Mouse (Mus musculus): ENCODE results near the gene Ndufa7.

Ndufa7 gene

GRCm38 (mm10) chr17:33824084-33824996 lies at the start of gene Ndufa7, which contains the start of gene Rps28:
Gene Ndufa7, plus strand, starts transcription at chr17:33824572.
Gene Rps28, minus strand, starts transcription at chr17:33824562.
- DNase-seq (ENCODE audit: low read depth, low spot score): peak; percentile 97

GRCm38 (mm10) chr17:33774573-33775155 lies 49.7 kb upstream of the Ndufa7 start:
- no peak for DNase-seq (ENCODE audit: low read depth, low spot score)

GRCm38 (mm10) chr17:33775287-33775686 lies 49.1 kb upstream of the Ndufa7 start:
- DNase-seq (ENCODE audit: low read depth, low spot score): no peak

DNA sequence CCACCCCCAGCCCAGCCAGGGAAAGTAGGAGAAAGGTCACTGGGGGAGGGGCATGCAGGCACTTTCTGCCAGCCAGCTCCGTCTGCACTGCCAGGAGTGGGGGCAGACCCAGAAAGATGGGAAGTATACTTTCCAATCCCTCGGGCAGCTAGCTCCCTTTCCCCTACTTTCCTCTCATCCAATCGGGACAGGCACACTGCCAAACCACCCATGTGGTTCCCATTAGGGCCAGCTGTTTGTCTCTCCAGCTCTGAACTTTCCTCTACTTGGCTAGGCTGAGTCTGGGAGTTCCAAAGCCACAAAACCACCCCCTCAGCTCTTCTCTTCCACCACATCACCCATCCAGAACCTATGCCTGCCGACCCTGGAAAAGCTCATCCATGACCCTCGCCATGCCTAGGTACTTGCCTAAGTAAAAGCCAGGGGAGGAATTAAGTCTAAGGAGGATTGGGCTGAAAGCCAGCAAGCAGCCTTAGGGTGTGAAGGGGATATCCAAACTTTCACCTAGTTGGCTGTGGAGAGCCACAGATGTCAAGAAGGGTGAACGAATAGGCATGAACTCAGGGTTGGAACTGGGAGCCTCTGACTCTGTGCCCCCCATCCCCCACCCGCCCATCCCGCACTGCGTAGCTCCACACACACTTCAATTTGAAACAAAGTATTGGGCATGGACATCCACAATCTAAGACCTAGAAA lies 45.0 kb upstream of the Ndufa7 start:
- no peak for DNase-seq (ENCODE audit: low read depth, low spot score)

GRCm38 (mm10) chr17:33779967-33780295 lies 44.4 kb upstream of the Ndufa7 start:
- DNase-seq (ENCODE audit: low read depth, low spot score): no peak

DNA sequence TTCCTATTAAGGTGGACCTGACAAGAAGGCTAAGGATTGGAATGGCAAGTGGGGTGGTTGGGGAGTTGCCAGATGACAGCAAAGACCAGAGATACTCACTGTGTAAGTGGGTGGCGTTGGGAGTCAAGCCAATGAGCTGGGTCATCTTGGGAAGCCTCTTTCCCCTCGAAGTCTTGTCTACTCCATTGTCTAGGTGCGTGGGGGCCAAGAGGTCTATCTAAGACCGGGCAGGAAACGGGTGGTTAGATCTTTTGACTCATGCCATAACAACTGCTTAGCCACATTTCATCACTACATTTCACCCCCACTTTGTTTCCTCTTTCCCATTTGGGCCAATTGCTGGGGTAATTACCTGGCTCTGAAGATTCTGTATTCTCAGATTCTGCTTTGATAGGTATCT lies 43.9 kb upstream of the Ndufa7 start:
- DNase-seq (ENCODE audit: low read depth, low spot score): peak; percentile 62

GRCm38 (mm10) chr17:33781124-33781977 lies 43.0 kb upstream of the Ndufa7 start, which contains the start of gene Angptl4:
Gene Angptl4, minus strand, starts transcription at chr17:33781830.
- peak; percentile 82 for DNase-seq (ENCODE audit: low read depth, low spot score)

GRCm38 (mm10) chr17:33782067-33782466 lies 42.3 kb upstream of the Ndufa7 start:
- DNase-seq (ENCODE audit: low read depth, low spot score): no peak

- DNase-seq (ENCODE audit: low read depth, low spot score): no peak
These were observed 41.0 kb upstream of the Ndufa7 start for GRCm38 (mm10) chr17:33783408-33783807.

- no peak for DNase-seq (ENCODE audit: low read depth, low spot score)
These were observed 39.4 kb upstream of the Ndufa7 start for GRCm38 (mm10) chr17:33784939-33785338.

DNA sequence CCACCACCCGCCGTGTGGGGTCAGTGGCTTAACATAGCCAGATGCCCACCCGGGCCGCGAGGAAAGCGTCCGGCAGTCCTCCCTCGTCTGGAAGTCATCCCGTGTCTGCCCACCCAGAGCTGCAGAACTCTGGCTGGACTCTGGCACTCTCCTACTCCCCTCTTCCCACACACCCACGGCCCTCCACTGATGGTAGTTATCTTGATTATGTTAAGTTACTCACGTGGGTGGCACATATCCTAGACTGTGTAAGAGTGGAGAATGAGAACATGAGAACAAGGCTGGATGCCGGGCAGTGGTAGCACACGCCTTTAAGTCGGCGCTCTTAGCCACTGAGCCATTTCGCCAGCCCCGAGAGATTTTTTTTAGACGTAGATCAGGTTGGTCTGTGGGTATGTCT lies 38.0 kb upstream of the Ndufa7 start:
- no peak for DNase-seq (ENCODE audit: low read depth, low spot score)

GRCm38 (mm10) chr17:33788732-33789131 lies 35.6 kb upstream of the Ndufa7 start:
- no peak for DNase-seq (ENCODE audit: low read depth, low spot score)

DNA sequence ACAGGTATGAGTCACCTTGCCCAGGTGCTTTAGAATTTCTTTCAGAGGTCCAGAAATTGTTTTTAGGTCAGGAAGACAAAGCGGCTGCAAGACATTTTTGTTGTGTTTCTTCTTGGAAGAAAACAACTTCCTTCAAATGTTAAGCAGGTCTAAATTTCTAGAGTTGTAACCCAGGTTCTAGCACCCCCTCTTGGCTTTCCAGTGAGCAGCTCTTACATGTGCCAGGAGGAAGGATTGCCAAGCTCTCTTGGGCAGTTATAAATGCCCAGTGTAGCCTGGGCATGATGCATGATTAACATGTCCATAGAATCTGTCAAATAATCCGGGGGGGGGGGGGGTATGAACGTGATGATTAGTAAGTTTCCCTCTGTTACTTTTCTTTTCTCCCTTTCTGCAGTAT lies 26.1 kb upstream of the Ndufa7 start:
- peak; percentile 26 for DNase-seq (ENCODE audit: low read depth, low spot score)

GRCm38 (mm10) chr17:33799277-33799676 lies 25.1 kb upstream of the Ndufa7 start:
- no peak for DNase-seq (ENCODE audit: low read depth, low spot score)

DNA sequence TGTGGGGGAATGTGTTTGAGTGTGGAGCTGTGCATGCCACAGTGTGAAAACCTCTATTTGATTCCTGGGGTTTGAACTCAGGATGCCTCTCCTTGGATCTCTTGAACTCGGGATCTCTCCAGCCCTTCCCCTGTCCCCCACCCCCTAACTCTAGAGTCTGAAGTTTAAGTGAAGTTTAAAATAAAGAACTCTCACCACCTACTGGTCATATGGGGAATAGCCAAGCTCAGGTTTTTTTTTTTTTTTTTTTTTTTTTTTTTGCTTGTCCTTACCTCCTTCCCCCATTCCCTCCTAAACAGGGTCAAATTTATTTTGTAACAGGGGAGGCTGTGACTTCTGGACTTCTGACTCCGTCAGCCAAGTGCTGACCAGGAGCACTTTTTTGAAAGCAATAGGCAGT lies 22.2 kb upstream of the Ndufa7 start:
- DNase-seq (ENCODE audit: low read depth, low spot score): peak; percentile 47

DNA sequence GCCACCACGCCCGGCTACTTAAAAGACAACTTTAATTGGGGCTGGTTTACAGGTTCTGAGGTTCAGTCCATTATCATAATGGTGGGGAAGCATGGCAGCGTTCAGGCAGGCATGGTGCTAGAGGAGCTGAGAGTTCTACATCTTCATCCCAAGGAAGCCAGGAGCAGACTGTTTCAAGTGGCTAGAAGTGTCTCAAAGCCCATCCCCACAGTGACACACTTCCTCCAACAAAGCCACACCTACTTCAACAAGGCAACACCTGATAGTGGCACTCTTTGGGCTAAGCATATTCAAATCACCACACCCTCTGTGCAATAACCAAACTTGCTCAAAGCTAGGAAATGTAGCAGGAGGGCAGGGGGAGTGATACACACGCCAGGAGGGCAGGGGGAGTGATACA lies 20.2 kb upstream of the Ndufa7 start:
- DNase-seq (ENCODE audit: low read depth, low spot score): no peak

- no peak for DNase-seq (ENCODE audit: low read depth, low spot score)
These were observed 19.6 kb upstream of the Ndufa7 start for GRCm38 (mm10) chr17:33804745-33805144.

DNA sequence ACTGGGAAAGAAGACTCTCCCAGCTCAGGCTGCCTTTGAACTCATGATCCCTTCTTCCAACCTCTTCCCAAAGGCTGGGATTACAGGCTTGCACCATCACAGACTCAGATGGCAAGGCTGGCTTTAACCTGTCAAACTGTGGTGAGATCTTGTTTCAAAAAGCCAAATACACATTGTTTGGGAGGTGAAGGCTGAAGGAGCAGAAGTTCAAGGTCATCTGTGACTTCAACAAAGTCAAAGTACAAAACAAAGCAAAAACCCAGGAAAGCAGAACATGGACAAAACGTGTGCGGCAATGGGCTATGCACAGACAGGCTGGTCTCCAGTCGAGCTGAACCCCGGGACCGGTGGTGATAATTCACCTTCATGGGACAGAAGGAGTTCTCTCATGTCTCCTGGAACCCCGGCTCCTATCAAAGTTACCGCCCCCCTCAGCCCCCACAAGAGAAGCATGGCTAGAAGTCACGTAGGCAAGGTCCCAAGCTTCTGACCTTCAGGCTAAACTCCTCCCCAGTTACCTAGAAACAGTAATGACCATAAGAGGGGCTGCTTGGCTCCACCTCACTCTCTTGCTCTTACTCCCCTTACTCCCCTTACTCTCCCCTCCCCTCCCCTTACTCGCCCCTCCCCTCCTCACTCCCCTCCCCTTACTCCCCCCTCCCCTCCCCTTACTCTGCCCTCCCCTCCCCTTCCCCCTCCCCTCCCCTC lies 17.0 kb upstream of the Ndufa7 start:
- DNase-seq (ENCODE audit: low read depth, low spot score): no peak

GRCm38 (mm10) chr17:33808192-33808591 lies 16.2 kb upstream of the Ndufa7 start:
- no peak for DNase-seq (ENCODE audit: low read depth, low spot score)

DNA sequence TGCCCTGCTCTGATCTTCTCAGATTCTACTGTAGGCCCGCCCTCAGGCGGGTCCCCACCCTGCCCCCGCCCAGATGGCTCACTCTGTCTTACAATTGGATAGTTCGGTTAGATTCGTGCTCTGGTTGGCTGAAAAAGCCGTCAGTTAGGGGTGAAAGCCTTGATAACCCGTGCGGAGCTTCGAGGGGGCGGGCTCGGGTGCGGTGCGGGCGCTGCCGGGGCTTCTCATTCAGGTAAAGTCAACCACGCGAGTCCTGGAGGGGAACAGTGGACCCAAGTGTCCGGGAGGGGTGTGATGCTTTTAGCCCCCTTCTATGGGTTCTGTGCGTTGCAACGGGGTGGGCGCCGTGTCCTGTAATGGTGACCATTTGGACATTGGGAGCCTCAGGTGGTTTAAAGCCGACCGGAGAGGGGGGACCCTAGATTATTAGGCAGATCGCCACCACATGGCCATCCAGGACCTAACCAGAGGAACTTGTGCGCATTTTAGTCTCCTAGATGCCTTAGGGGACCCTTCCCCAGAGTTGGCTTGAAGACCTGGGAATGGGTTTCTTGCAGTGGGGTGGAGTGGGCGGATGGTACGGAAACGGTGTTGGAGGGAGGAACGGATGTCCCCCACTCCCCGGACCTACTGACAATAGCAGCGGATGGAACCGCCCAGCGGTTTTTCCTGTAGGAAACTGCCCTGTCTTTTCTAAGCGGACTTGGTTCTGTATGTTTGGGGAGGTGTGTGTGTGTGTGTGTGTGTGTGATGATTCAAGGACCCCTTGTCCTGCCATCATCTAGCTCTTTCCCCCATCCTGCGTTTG lies 13.8 kb upstream of the Ndufa7 start, which contains the start of gene Kank3:
Kank3 (plus strand) TSS at position 186 of the 808 bp plus-strand sequence.
- peak; percentile 92 for DNase-seq (ENCODE audit: low read depth, low spot score)

Measured in CD4-positive helper T cell, adult 2 months (primary cell).